Mouse (Mus musculus) embryonic facial prominence, embryonic 15.5 days (tissue): ENCODE data around the gene Iqsec1. TPM values are rescaled to one million over a fixed set of nuclear protein-coding genes. Genes with fewer than 3 reads are reported as not detected.

Experiments used
- ATAC-seq: fragments of 200-750 bp; cut with Nextera tagmentation; 2 replicates; pipeline ENCODE4 v1.8.0; 2017; ENCODE audit warnings: low read depth, moderate TSS enrichment; ENCODE audit not compliant: insufficient number of reproducible peaks, low FRiP score, low TSS enrichment
- H3K27ac ChIP-seq: fragments of 300-500 bp; sonication (generic); replicated peaks from 2 replicates; pipeline ENCODE4 v1.5.1; 2015; ENCODE audit warnings: mild to moderate bottlenecking, inconsistent platforms
- H3K27me3 ChIP-seq: fragments of 300-500 bp; sonication (generic); 2 replicates; pipeline ENCODE4 v1.6.1; 2015; ENCODE audit warnings: inconsistent platforms
- H3K36me3 ChIP-seq: fragments of 300-500 bp; sonication (generic); 2 replicates; pipeline ENCODE4 v1.6.1; 2015; ENCODE audit warnings: mild to moderate bottlenecking, inconsistent platforms
- H3K4me1 ChIP-seq: fragments of 300-500 bp; sonication (generic); 2 replicates; pipeline ENCODE4 v1.6.1; 2015; ENCODE audit warnings: inconsistent platforms
- H3K4me2 ChIP-seq: fragments of 300-500 bp; sonication (generic); replicated peaks from 2 replicates; pipeline ENCODE4 v1.6.1; 2015; ENCODE audit warnings: mild to moderate bottlenecking, inconsistent platforms
- H3K4me3 ChIP-seq: fragments of 300-500 bp; sonication (generic); replicated peaks from 2 replicates; pipeline ENCODE4 v1.5.1; 2015; ENCODE audit warnings: mild to moderate bottlenecking, inconsistent platforms
- H3K9ac ChIP-seq: fragments of 300-500 bp; sonication (generic); 2 replicates; pipeline ENCODE4 v1.6.1; 2015; ENCODE audit warnings: inconsistent platforms
- H3K9me3 ChIP-seq: fragments of 300-500 bp; sonication (generic); replicated peaks from 2 replicates; pipeline ENCODE4 v1.6.1; 2016; ENCODE audit warnings: inconsistent platforms
- WGBS: fragments of 180-500 bp; shearing (Covaris S2); methylation state at CpG from one replicate; pipeline ENCODE4 v1.1.7; 2015; 5-methylcytosine and 5-hydroxymethylcytosine counted together
- polyA plus RNA-seq: library from polyadenylated mRNA; unstranded; fragments of >200 nt; fragmentation: Nextera tagmentation; extraction: Ambion mirVana; gene quantifications from 2 replicates; pipeline ENCODE4 v1.2.1, GENCODE M21; 2015

The Iqsec1 gene
- polyA plus RNA-seq, 1 experiment from 2014 or later, result 11.4 TPM

DNA sequence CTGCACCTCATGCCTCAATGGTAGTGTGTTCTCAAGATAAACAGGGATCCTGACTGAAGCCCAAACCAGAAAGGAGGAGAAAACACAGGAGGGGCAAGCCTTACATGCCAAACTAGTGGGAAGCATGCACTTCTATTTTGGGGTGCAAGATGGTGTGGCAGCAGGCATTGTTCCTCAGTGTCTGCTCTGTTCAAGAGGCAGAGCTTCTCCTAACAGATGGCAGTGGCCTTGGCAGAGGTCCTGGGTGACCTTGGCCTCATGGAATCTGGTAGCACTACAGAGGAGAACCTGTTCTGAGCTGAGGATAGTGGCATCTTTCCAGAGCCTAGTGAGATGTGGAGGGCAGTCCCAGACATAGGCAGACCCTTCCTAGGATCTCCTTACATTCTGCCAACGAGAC is 189.4 kb downstream of the Iqsec1 start:
- no peak for ATAC-seq
- peaks cover 11% of the 10 kb centered on the region for H3K4me1 ChIP-seq
- no peak overlapping the region for H3K27ac ChIP-seq
- H3K36me3 ChIP-seq, result no peaks in the 10 kb centered on the region
- H3K4me3 ChIP-seq, result no peak overlapping the region
- H3K27me3 ChIP-seq, result no peaks in the 10 kb centered on the region
- WGBS, result 81% methylated on average over 1 of the region's 1 CpGs
- H3K4me2 ChIP-seq, result no peak overlapping the region
- no peaks in the 10 kb centered on the region for H3K9me3 ChIP-seq
- no peak overlapping the region for H3K9ac ChIP-seq

DNA sequence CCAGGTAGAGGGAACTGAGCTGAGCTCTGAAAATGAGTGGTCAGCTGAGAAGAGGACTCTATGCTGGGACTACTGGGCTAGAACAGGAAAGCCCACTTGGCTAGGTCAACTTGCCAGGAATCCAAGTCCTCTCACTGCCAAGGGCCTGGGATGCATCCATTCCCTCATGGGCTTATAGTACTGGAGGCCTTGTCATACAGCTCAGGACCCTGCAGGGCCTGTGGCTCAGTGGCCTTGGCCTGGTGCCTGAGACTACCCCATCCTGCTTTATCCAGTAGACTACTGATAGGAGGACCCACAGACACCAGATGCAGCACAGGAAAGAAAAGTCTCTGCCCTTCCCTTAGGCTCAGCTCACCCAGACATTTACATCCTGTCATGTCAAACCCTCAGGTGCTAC is 190.3 kb downstream of the Iqsec1 start:
- no peak overlapping the region for H3K4me2 ChIP-seq
- no peak for ATAC-seq

DNA sequence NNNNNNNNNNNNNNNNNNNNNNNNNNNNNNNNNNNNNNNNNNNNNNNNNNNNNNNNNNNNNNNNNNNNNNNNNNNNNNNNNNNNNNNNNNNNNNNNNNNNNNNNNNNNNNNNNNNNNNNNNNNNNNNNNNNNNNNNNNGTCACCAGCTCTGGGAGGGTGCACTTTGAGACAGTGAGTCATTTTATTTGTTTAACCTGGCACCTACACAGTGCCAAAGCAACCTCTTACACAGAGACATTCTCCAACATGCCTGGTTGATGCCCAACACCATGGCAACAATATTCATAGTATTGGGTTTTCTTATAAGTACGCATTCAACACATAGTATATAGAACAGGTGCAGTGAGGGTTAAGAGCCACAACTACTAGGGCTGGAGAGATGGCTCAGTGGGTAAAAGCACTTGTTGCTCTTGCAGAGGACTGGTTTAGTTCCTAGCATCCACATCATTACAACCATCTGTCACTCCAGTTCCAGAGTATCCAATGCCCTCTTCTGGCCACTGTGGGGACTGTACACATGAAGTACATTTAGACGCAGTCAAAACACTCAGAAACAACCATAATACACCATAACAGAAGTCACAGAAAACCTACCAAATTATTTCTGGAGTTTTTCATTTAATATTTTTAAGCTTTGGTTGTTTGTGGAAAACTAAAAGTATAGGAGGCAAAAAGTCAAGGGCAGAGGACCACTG is 191.4 kb downstream of the Iqsec1 start:
- Histone ChIP-seq H3K27me3 (no peaks in the 10 kb centered on the region), H3K27ac (no peak overlapping the region), H3K4me3 (no peak overlapping the region), H3K4me2 (no peak overlapping the region), H3K9ac (no peak overlapping the region), H3K9me3 (no peaks in the 10 kb centered on the region), H3K4me1 (peaks cover 3% of the 10 kb centered on the region; the same call in 1 of the 2 replicates), H3K36me3 (no peaks in the 10 kb centered on the region)
- ATAC-seq, result no peak
- WGBS, result 96% methylated on average over 2 of the region's 2 CpGs

More for the DNA sequence above, 190.3 kb downstream of the Iqsec1 start:
- H3K36me3 ChIP-seq, result no peaks in the 10 kb centered on the region
- H3K4me3 ChIP-seq, result no peak overlapping the region
- H3K4me1 ChIP-seq, result peaks cover 11% of the 10 kb centered on the region
- no peaks in the 10 kb centered on the region for H3K9me3 ChIP-seq
- H3K27me3 ChIP-seq, result no peaks in the 10 kb centered on the region
- no peak overlapping the region for H3K27ac ChIP-seq
- H3K9ac ChIP-seq, result no peak overlapping the region

GRCm38 (mm10) chr6:90790901-90791300 is 197.6 kb downstream of the Iqsec1 start:
- no peak overlapping the region for H3K4me3 ChIP-seq
- H3K4me1 ChIP-seq, result no peaks in the 10 kb centered on the region
- H3K27ac ChIP-seq, result no peak overlapping the region
- no peaks in the 10 kb centered on the region for H3K27me3 ChIP-seq
- no peaks in the 10 kb centered on the region for H3K36me3 ChIP-seq
- no peaks in the 10 kb centered on the region for H3K9me3 ChIP-seq
- no peak for ATAC-seq
- no peak overlapping the region for H3K4me2 ChIP-seq
- no peak overlapping the region for H3K9ac ChIP-seq

GRCm38 (mm10) chr6:90789520-90789919 is 199.0 kb downstream of the Iqsec1 start:
- H3K9ac ChIP-seq, result no peak overlapping the region
- H3K9me3 ChIP-seq, result no peaks in the 10 kb centered on the region
- H3K4me1 ChIP-seq, result no peaks in the 10 kb centered on the region
- H3K27ac ChIP-seq, result no peak overlapping the region
- 81% methylated on average over 5 of the region's 5 CpGs for WGBS
- no peaks in the 10 kb centered on the region for H3K36me3 ChIP-seq
- H3K4me3 ChIP-seq, result no peak overlapping the region
- no peak for ATAC-seq
- H3K4me2 ChIP-seq, result no peak overlapping the region
- H3K27me3 ChIP-seq, result no peaks in the 10 kb centered on the region

DNA sequence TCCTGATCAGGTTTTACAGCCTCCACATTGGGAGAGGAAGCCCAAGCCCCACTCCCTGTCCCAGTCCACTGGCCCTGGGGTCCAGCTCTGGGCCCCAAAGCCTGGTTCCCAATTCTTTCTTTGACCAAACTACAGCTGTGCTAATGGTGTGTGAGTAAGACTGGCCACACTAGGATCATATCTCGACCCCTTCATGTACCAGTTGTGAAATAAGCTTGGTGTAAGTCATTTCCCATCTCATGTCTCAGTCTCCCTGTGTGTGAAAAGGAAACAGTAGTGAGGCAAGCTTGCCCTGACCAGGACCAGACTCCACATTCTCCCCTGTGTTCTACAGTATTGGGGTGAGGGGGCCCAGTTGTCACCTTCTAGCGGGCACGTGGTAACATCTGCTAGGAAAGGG is 200.9 kb downstream of the Iqsec1 start:
- Histone ChIP-seq H3K9ac (no peak overlapping the region), H3K4me1 (peaks cover 4% of the 10 kb centered on the region), H3K27me3 (no peaks in the 10 kb centered on the region), H3K4me3 (no peak overlapping the region), H3K27ac (no peak overlapping the region), H3K36me3 (no peaks in the 10 kb centered on the region), H3K9me3 (no peaks in the 10 kb centered on the region), H3K4me2 (no peak overlapping the region)
- 93% methylated on average over 3 of the region's 3 CpGs for WGBS
- no peak for ATAC-seq

DNA sequence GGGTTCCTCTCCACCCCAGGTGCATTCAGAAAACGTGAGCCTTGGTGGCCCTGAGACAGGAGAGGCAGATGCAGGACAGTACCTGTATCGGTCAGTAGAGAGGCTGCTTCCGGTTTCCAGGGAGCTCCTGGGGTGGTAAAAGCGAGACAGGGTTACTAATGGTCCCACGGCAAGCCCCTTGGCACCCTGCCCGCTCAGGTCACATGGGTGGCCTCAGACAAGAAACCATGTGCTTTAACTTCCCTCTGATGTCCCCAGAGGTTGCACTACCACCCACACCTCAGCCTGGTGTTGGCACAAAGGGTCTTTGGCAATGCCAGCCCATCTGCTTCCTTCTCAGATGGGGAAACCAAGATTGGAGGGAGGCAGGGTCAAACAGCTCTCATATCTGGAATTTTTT is 201.4 kb downstream of the Iqsec1 start:
- H3K9me3 ChIP-seq, result no peaks in the 10 kb centered on the region
- H3K27me3 ChIP-seq, result no peaks in the 10 kb centered on the region
- ATAC-seq, result no peak
- no peak overlapping the region for H3K9ac ChIP-seq
- no peak overlapping the region for H3K27ac ChIP-seq
- H3K36me3 ChIP-seq, result no peaks in the 10 kb centered on the region
- H3K4me1 ChIP-seq, result peaks cover 9% of the 10 kb centered on the region
- H3K4me3 ChIP-seq, result no peak overlapping the region
- H3K4me2 ChIP-seq, result no peak overlapping the region
- 64% methylated on average over 6 of the region's 6 CpGs for WGBS

DNA sequence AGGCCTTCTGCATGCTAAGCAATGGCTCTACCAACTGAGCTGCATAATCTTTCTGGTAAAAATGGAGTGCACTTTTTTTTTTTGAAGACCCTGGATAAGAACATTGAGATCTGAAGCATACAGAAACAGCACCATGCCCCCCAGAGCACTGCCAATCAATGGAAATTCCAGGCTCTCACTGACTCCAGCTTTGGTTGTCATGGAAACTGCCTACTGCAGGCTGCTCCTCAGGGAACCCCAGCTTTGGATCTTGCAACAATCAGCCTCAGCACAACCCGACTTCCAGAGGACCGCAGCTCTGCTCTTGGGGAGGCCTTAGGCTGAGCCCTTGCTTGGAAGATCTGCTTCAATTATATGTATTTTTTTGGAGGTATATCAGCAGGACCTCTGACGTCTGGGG is 201.9 kb downstream of the Iqsec1 start:
- WGBS, result 44% methylated on average over 3 of the region's 3 CpGs
- no peak overlapping the region for H3K27ac ChIP-seq

DNA sequence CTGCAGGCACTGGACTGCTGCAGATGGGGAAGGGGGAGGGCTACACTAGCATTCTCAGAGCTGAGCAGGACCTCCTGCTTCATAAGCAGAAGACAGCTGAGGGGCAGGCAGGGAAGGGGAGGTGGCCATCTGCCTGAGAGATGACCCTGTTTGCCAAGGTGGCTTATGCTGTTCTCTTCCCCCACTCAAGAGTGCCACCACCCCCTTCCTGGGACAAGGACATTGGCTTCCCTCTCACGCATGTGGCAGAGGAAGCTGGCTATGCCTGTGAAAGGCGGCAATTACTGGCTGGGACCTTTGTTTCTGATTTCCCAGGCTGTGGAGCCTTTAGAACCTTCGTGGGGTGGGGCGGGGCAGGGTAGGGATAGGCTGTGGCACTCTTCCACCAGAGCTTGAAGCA is 204.5 kb downstream of the Iqsec1 start:
- no peaks in the 10 kb centered on the region for H3K27me3 ChIP-seq
- H3K27ac ChIP-seq, result no peak overlapping the region
- no peak overlapping the region for H3K4me3 ChIP-seq
- H3K9ac ChIP-seq, result no peak overlapping the region
- H3K9me3 ChIP-seq, result no peaks in the 10 kb centered on the region
- no peaks in the 10 kb centered on the region for H3K36me3 ChIP-seq
- H3K4me2 ChIP-seq, result no peak overlapping the region
- H3K4me1 ChIP-seq, result peaks cover 24% of the 10 kb centered on the region
- 58% methylated on average over 4 of the region's 4 CpGs for WGBS
- no peak for ATAC-seq

More for the DNA sequence above, 201.9 kb downstream of the Iqsec1 start:
- Histone ChIP-seq H3K9me3 (no peaks in the 10 kb centered on the region), H3K4me3 (no peak overlapping the region), H3K9ac (no peak overlapping the region), H3K4me1 (peaks cover 14% of the 10 kb centered on the region), H3K27me3 (no peaks in the 10 kb centered on the region), H3K4me2 (no peak overlapping the region), H3K36me3 (no peaks in the 10 kb centered on the region)
- ATAC-seq, result no peak

DNA sequence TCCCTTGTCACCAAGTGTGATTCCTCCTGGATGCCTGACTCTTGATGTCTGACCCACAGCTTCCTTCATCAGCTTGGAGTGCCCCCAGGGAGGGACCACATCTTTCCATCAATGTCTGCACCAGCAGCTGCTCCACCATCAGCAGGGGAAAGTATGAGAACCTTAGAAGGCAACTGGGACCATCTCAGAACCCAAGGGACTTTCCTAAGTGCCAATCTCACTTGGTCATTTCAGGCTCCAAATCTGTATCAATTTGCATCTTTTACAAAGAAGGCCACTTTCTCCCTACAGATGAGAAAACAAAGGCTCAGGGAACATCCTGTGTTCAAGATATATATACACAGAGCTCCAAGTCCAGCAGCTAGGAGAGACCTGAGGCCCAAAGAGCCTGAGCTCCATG is 205.3 kb downstream of the Iqsec1 start:
- Histone ChIP-seq H3K27me3 (no peaks in the 10 kb centered on the region), H3K27ac (no peak overlapping the region), H3K9me3 (no peaks in the 10 kb centered on the region), H3K36me3 (no peaks in the 10 kb centered on the region), H3K4me3 (no peak overlapping the region), H3K4me1 (peaks cover 29% of the 10 kb centered on the region), H3K4me2 (no peak overlapping the region), H3K9ac (no peak overlapping the region)
- ATAC-seq, result no peak

DNA sequence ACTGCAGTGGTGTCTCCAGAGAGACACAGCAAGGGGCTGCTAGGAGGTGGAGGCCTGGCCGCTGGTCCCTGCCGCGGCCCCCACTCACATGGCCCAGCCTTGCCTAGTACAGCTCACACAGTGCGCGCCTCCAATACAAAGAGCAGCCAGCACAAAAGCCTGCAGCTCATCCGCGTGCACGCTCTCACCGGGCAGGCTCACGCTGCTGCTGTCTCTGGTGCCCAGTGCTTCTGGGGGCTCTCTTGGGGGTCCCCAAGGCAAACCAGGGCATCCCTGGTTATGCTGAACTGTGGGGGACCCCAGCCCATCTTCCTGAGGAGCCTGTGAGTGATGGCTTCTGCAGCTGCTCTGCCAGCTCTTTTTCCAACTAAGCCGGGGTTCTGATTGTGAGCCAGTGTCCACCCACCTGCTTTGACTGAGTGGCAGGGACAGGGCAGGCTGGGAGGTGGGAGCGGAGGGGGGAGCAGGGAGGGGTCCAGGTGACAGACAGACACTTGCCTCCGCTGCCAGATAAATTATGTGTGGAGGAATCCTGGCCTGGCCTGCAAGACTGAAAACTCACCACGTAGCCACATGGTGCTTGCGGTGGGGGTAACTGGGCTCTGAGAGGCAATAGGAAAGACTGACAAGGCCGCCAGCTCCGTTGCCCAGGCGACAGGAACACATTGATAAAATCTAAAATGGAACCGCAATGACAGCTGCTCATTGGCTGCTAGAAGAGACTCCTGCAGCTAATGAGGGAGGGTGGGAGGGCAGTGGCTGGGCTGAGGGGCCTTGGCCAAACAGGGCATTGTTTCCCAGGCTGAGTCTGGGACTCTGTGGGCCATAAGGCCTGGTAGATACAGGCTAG is 206.3 kb downstream of the Iqsec1 start:
- Histone ChIP-seq H3K36me3 (no peaks in the 10 kb centered on the region), H3K9me3 (no peaks in the 10 kb centered on the region), H3K27me3 (no peaks in the 10 kb centered on the region), H3K4me3 (no peak overlapping the region), H3K27ac (0 out of 2 replicates have a peak overlapping the region, but pooled peaks have one; percentile 6), H3K4me2 (no peak overlapping the region), H3K4me1 (peaks cover 29% of the 10 kb centered on the region), H3K9ac (no peak overlapping the region)
- 46% methylated on average over 19 of the region's 19 CpGs for WGBS
- ATAC-seq, result no peak
